Mouse (Mus musculus) liver, adult 2 months (tissue): ENCODE measurements around the gene Mark1. TPM values are rescaled to one million over a fixed set of nuclear protein-coding genes. Genes with fewer than 3 reads are reported as not detected.

ENCODE experiments used
- DNase-seq: peaks from one replicate; pipeline ENCODE4 v3.0.0-alpha.2; 2011; ENCODE audit warnings: low read depth, low spot score; ENCODE audit errors: extremely low read depth
- H3K27ac ChIP-seq: fragments of 200-500 bp; replicated peaks from 2 replicates; pipeline ENCODE4 v1.5.1; 2012; ENCODE audit warnings: low read depth, mild to moderate bottlenecking, control low read depth, inconsistent platforms, low read length; ENCODE audit not compliant: insufficient read depth
- H3K27me3 ChIP-seq: fragments of 200-500 bp; 2 replicates; pipeline ENCODE4 v1.6.1; 2012; ENCODE audit warnings: mild to moderate bottlenecking, moderate library complexity, low read length, inconsistent platforms; ENCODE audit not compliant: control insufficient read depth, insufficient read depth
- H3K36me3 ChIP-seq: fragments of 200-500 bp; 2 replicates; pipeline ENCODE4 v1.6.1; 2012; ENCODE audit warnings: low read length, inconsistent platforms; ENCODE audit not compliant: control insufficient read depth, insufficient read depth
- H3K4me1 ChIP-seq: fragments of 200-500 bp; 2 replicates; pipeline ENCODE4 v1.6.1; 2011; ENCODE audit warnings: low read length; ENCODE audit not compliant: control insufficient read depth, insufficient read depth
- H3K4me3 ChIP-seq: fragments of 200-500 bp; 2 replicates; pipeline ENCODE4 v1.5.1; 2011; ENCODE audit warnings: low read depth, mild to moderate bottlenecking, control low read depth, low read length, moderate library complexity; ENCODE audit not compliant: insufficient read depth
- H3K79me2 ChIP-seq: fragments of 200-500 bp; 2 replicates; pipeline ENCODE4 v1.6.1; 2012; ENCODE audit warnings: inconsistent platforms, mild to moderate bottlenecking, low read length, moderate library complexity; ENCODE audit not compliant: control insufficient read depth, insufficient read depth
- H3K9ac ChIP-seq: fragments of 200-500 bp; 2 replicates; pipeline ENCODE4 v1.6.1; 2012; ENCODE audit warnings: low read depth, mild to moderate bottlenecking, control low read depth, inconsistent platforms, low read length
- CTCF ChIP-seq: fragments of 200-500 bp; IDR thresholded peaks from 2 replicates; pipeline ENCODE4 v1.5.1; 2011; ENCODE audit warnings: low read depth, low read length, control low read depth
- POLR2A ChIP-seq: fragments of 200-500 bp; IDR thresholded peaks from 2 replicates; pipeline ENCODE4 v1.6.1; 2011; ENCODE audit warnings: low read length, control low read depth; ENCODE audit not compliant: insufficient read depth; ENCODE audit errors: extremely low read depth
- WGBS: fragments of 180-500 bp; shearing (Covaris S2); methylation state at CpG from one replicate; pipeline ENCODE4 v1.1.7; 2018; 5-methylcytosine and 5-hydroxymethylcytosine counted together
- polyA plus RNA-seq: library from polyadenylated mRNA; depleted of rRNA; stranded (reverse); fragments of >200 nt; gene quantifications from 2 replicates; pipeline ENCODE4 v1.2.3, GENCODE M21; 2012
- total RNA-seq: library from RNA; depleted of rRNA; stranded (reverse); fragments of >200 nt; gene quantifications from 2 replicates; pipeline ENCODE4 v1.2.3, GENCODE M21; 2014

Mark1 gene
- total and polyA plus RNA-seq, 2 experiments: 0.46 to 0.64 TPM

- no peak for DNase-seq
- no peak for TF ChIP-seq CTCF
- no peak for TF ChIP-seq POLR2A
- H3K27me3 ChIP-seq: no peaks in the 10 kb centered on the region
- WGBS: 87% methylated on average over 7 of the region's 7 CpGs
- H3K79me2 ChIP-seq: no peaks in the 10 kb centered on the region
- no peak overlapping the region for H3K4me3 ChIP-seq
- no peak overlapping the region for H3K9ac ChIP-seq
- no peak overlapping the region for H3K27ac ChIP-seq
- no peaks in the 10 kb centered on the region for H3K36me3 ChIP-seq
- no peaks in the 10 kb centered on the region for H3K4me1 ChIP-seq
These were observed 95.7 kb downstream of the Mark1 start for GRCm38 (mm10) chr1:184903697-184904096.

- Histone ChIP-seq H3K27ac (no peak overlapping the region), H3K79me2 (no peaks in the 10 kb centered on the region), H3K4me1 (no peaks in the 10 kb centered on the region), H3K27me3 (no peaks in the 10 kb centered on the region), H3K36me3 (no peaks in the 10 kb centered on the region), H3K4me3 (no peak overlapping the region), H3K9ac (no peak overlapping the region)
- WGBS: 89% methylated on average over 7 of the region's 7 CpGs
- no peak for DNase-seq
- no peak for TF ChIP-seq POLR2A
- TF ChIP-seq CTCF: no peak
These were observed 96.5 kb downstream of the Mark1 start for GRCm38 (mm10) chr1:184902886-184903285.

- H3K27ac ChIP-seq: no peak overlapping the region
- H3K27me3 ChIP-seq: no peaks in the 10 kb centered on the region
- no peak for DNase-seq
- H3K4me3 ChIP-seq: no peak overlapping the region
- TF ChIP-seq POLR2A (no peak), CTCF (no peak)
- no peaks in the 10 kb centered on the region for H3K79me2 ChIP-seq
- no peaks in the 10 kb centered on the region for H3K36me3 ChIP-seq
- no peaks in the 10 kb centered on the region for H3K4me1 ChIP-seq
- WGBS: 90% methylated on average over 16 of the region's 16 CpGs
- H3K9ac ChIP-seq: no peak overlapping the region
These were observed 102.0 kb downstream of the Mark1 start for GRCm38 (mm10) chr1:184897350-184897749.

- TF ChIP-seq POLR2A (no peak), CTCF (peak; percentile 44; the same call in 1 of the 2 replicates)
- no peaks in the 10 kb centered on the region for H3K36me3 ChIP-seq
- WGBS: 75% methylated on average over 3 of the region's 3 CpGs
- H3K9ac ChIP-seq: no peak overlapping the region
- H3K4me1 ChIP-seq: no peaks in the 10 kb centered on the region
- H3K4me3 ChIP-seq: no peak overlapping the region
- no peaks in the 10 kb centered on the region for H3K79me2 ChIP-seq
- no peaks in the 10 kb centered on the region for H3K27me3 ChIP-seq
- DNase-seq: no peak
- H3K27ac ChIP-seq: no peak overlapping the region
These were observed 107.4 kb downstream of the Mark1 start for GRCm38 (mm10) chr1:184891998-184892397.

GRCm38 (mm10) chr1:184889454-184889853 is 109.9 kb downstream of the Mark1 start:
- 66% methylated on average over 6 of the region's 6 CpGs for WGBS
- no peaks in the 10 kb centered on the region for H3K36me3 ChIP-seq
- H3K4me1 ChIP-seq: no peaks in the 10 kb centered on the region
- no peaks in the 10 kb centered on the region for H3K79me2 ChIP-seq
- TF ChIP-seq POLR2A (no peak), CTCF (no peak)
- no peak overlapping the region for H3K9ac ChIP-seq
- no peaks in the 10 kb centered on the region for H3K27me3 ChIP-seq
- no peak overlapping the region for H3K27ac ChIP-seq
- H3K4me3 ChIP-seq: no peak overlapping the region
- no peak for DNase-seq

DNA sequence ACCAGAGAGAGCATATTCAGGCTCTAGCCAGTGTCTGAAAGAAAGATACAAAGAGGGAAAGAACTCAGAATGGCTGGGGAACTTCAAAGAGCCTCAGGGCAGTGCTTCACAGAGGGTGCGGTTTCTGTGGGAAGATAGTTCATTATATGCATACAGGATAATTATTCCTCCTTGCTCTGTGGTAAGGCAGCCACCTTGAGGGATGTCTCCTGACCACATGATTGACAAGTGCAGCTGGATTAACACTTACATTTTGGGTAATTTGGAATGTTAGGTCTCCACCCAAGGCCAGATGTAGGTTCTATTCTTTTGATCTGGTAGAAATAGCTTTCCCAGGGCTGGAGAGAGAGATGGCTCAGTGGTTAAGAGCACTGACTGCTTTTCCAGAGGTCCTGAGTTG is 113.2 kb downstream of the Mark1 start:
- Histone ChIP-seq H3K27me3 (no peaks in the 10 kb centered on the region), H3K9ac (no peak overlapping the region), H3K27ac (no peak overlapping the region), H3K4me1 (peaks cover 2% of the 10 kb centered on the region; the same call in 1 of the 2 replicates), H3K79me2 (peaks cover 13% of the 10 kb centered on the region; the same call in 1 of the 2 replicates), H3K4me3 (no peak overlapping the region), H3K36me3 (no peaks in the 10 kb centered on the region)
- 94% methylated on average over 1 of the region's 1 CpGs for WGBS
- DNase-seq: no peak
- TF ChIP-seq CTCF: no peak
- no peak for TF ChIP-seq POLR2A
